Mouse (Mus musculus) kidney, adult 11 months (tissue): ENCODE data around the gene Zfand4.
"Not testable (repeated sequence)": the region's sequence is repeated elsewhere in the genome, so short reads cannot be mapped to it uniquely, and the experiment has no call there.

Experiments
- DNase-seq: peaks from one replicate; pipeline ENCODE4 v3.0.0; 2022

Zfand4 gene

GRCm38 (mm10) chr6:116326641-116327040, 62.6 kb downstream of the Zfand4 start:
- no peak for DNase-seq

- DNase-seq, result peak; percentile 16
Measured at GRCm38 (mm10) chr6:116331396-116331795, 67.4 kb downstream of the Zfand4 start.

GRCm38 (mm10) chr6:116337466-116337834, 73.4 kb downstream of the Zfand4 start:
- no peak for DNase-seq

- peak; percentile 95 for DNase-seq
Measured at GRCm38 (mm10) chr6:116337835-116338501, 73.9 kb downstream of the Zfand4 start, which contains the start of gene March8. Gene March8 (plus strand): TSS chr6:116338024.

- no peak for DNase-seq
Measured at GRCm38 (mm10) chr6:116338520-116338919, 74.5 kb downstream of the Zfand4 start.

GRCm38 (mm10) chr6:116339088-116339487, 75.1 kb downstream of the Zfand4 start:
- DNase-seq, result no peak

- no peak for DNase-seq
Measured at GRCm38 (mm10) chr6:116340521-116340920, 76.5 kb downstream of the Zfand4 start.

GRCm38 (mm10) chr6:116347953-116348352, 83.9 kb downstream of the Zfand4 start:
- no peak for DNase-seq

- DNase-seq, result no peak
Measured at GRCm38 (mm10) chr6:116349997-116350396, 86.0 kb downstream of the Zfand4 start.

- no peak for DNase-seq
Measured at GRCm38 (mm10) chr6:116350643-116351042, 86.6 kb downstream of the Zfand4 start.

GRCm38 (mm10) chr6:116351534-116351933, 87.5 kb downstream of the Zfand4 start:
- DNase-seq, result no peak

GRCm38 (mm10) chr6:116353428-116353827, 89.4 kb downstream of the Zfand4 start:
- DNase-seq, result no peak

GRCm38 (mm10) chr6:116356311-116356947, 92.4 kb downstream of the Zfand4 start:
- DNase-seq, result not testable (repeated sequence)

GRCm38 (mm10) chr6:116356948-116357325, 92.9 kb downstream of the Zfand4 start:
- DNase-seq, result no peak

- DNase-seq, result no peak
Measured at GRCm38 (mm10) chr6:116358056-116358455, 94.0 kb downstream of the Zfand4 start.

- no peak for DNase-seq
Measured at GRCm38 (mm10) chr6:116359256-116359655, 95.2 kb downstream of the Zfand4 start.

- DNase-seq, result no peak
Measured at GRCm38 (mm10) chr6:116361463-116361862, 97.4 kb downstream of the Zfand4 start.

- no peak for DNase-seq
Measured at GRCm38 (mm10) chr6:116361993-116362392, 98.0 kb downstream of the Zfand4 start.

- no peak for DNase-seq
Measured at GRCm38 (mm10) chr6:116367971-116368370, 103.9 kb downstream of the Zfand4 start.

GRCm38 (mm10) chr6:116369811-116370210, 105.8 kb downstream of the Zfand4 start:
- DNase-seq, result no peak

GRCm38 (mm10) chr6:116370216-116370976, 106.4 kb downstream of the Zfand4 start:
- no peak for DNase-seq

GRCm38 (mm10) chr6:116371500-116371899, 107.5 kb downstream of the Zfand4 start:
- no peak for DNase-seq

- no peak for DNase-seq
Measured at GRCm38 (mm10) chr6:116374136-116374535, 110.1 kb downstream of the Zfand4 start.

GRCm38 (mm10) chr6:116374618-116375017, 110.6 kb downstream of the Zfand4 start:
- no peak for DNase-seq
